Mouse (Mus musculus) hindbrain, embryonic 11.5 days (tissue): ENCODE data around the gene B230219D22Rik. TPM values are rescaled to one million over a fixed set of nuclear protein-coding genes. Genes with fewer than 3 reads are reported as not detected.

ENCODE experiments used
- ATAC-seq: fragments of 200-750 bp; cut with Nextera tagmentation; 2 replicates; pipeline ENCODE4 v1.8.0; 2017; ENCODE audit warnings: mild to moderate bottlenecking, moderate TSS enrichment, moderate library complexity; ENCODE audit not compliant: low FRiP score
- DNase-seq: peaks from one replicate; pipeline ENCODE4 v3.0.0-alpha.2; 2015; ENCODE audit warnings: low spot score
- H3K27ac ChIP-seq: fragments of 300-500 bp; sonication (generic); 2 replicates; pipeline ENCODE4 v1.5.1; 2014; ENCODE audit warnings: mild to moderate bottlenecking, low read depth, low read length
- H3K27me3 ChIP-seq: fragments of 300-500 bp; sonication (generic); 2 replicates; pipeline ENCODE4 v1.6.1; 2014; ENCODE audit warnings: mild to moderate bottlenecking, low read length, moderate library complexity, mixed read lengths; ENCODE audit not compliant: control insufficient read depth, insufficient read depth
- H3K36me3 ChIP-seq: fragments of 300-500 bp; sonication (generic); 2 replicates; pipeline ENCODE4 v1.6.1; 2014; ENCODE audit warnings: mild to moderate bottlenecking, low read length, moderate library complexity, mixed read lengths; ENCODE audit not compliant: control insufficient read depth, insufficient read depth
- H3K4me1 ChIP-seq: fragments of 300-500 bp; sonication (generic); replicated peaks from 2 replicates; pipeline ENCODE4 v1.6.1; 2014; ENCODE audit warnings: low read length, mixed read lengths; ENCODE audit not compliant: control insufficient read depth, insufficient read depth
- H3K4me2 ChIP-seq: fragments of 300-500 bp; sonication (generic); replicated peaks from 2 replicates; pipeline ENCODE4 v1.6.1; 2014; ENCODE audit warnings: mild to moderate bottlenecking, low read depth, low read length
- H3K4me3 ChIP-seq: fragments of 300-500 bp; sonication (generic); 2 replicates; pipeline ENCODE4 v1.5.1; 2014; ENCODE audit warnings: low read depth, low read length
- H3K9ac ChIP-seq: fragments of 300-500 bp; sonication (generic); 2 replicates; pipeline ENCODE4 v1.6.1; 2014; ENCODE audit warnings: low read depth, low read length
- H3K9me3 ChIP-seq: fragments of 300-500 bp; sonication (generic); 2 replicates; pipeline ENCODE4 v1.6.1; 2016; ENCODE audit warnings: low read length; ENCODE audit not compliant: control insufficient read depth
- WGBS: fragments of 180-500 bp; shearing (Covaris S2); extraction: QIAGEN DNeasy Blood & Tissue Kit; methylation state at CpG from one replicate; pipeline ENCODE4 v1.1.7; 2014; 5-methylcytosine and 5-hydroxymethylcytosine counted together
- polyA plus RNA-seq: library from polyadenylated mRNA; unstranded; fragments of >200 nt; fragmentation: Nextera tagmentation; extraction: Ambion mirVana; gene quantifications from 2 replicates; pipeline ENCODE4 v1.2.1, GENCODE M21; 2014

Gene B230219D22Rik
- 69.5 and 74.3 TPM in 2 replicates for polyA plus RNA-seq

DNA sequence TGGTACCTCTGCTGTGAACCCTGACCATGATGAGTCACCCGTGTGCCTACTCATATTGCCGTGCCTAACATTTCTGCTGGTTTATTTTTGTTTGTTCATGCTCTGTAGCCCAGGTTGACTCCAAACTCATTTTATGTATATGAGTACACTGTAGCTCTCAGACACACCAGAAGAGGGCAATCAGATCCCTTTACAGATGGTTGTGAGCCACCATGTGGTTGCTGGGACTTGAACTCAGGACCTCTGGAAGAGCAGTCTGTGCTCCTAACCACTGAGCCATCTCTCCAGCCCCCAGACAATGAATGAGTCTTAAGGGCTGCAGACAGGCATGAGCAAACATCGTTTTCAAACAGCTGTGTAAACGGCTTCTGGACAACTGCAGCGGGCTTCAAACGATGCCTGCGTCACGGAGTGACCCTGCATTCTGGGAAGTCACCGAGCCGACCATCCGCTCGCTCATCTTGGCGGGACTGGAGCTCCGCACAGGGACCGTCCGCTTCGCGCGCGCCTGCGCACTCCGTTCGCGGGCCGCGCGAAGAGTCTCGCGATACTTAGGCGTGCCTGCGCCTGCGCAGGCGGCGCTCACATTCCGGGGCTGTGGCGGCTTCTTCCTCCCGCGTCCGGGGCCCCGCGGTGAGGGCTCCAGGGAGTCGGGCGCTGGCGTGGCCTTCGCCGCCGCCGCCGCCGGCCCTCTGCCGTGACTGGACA, at the start of gene B230219D22Rik:
TSS of gene B230219D22Rik (plus strand) at position 590 of the 708 bp plus-strand sequence.
- Histone ChIP-seq H3K27me3 (no peaks in the 10 kb centered on the region), H3K36me3 (no peaks in the 10 kb centered on the region), H3K27ac (peak within 1 kb of the TSS; percentile 97), H3K4me2 (peak within 1 kb of the TSS; percentile 71), H3K4me1 (peaks cover 3% of the 10 kb centered on the region), H3K9me3 (no peaks in the 10 kb centered on the region), H3K4me3 (peak within 1 kb of the TSS; percentile 82), H3K9ac (peak within 1 kb of the TSS; percentile 95)
- ATAC-seq (peak; percentile 95), DNase-seq (peak; percentile 97)
- 3% methylated on average over 49 of the region's 51 CpGs for WGBS

- no peak overlapping the region for H3K4me3 ChIP-seq
- no peak overlapping the region for H3K27ac ChIP-seq
- no peaks in the 10 kb centered on the region for H3K4me1 ChIP-seq
- WGBS, result 87% methylated on average over 2 of the region's 2 CpGs
- no peak overlapping the region for H3K9ac ChIP-seq
- ATAC-seq (no peak), DNase-seq (peak; percentile 56)
- no peaks in the 10 kb centered on the region for H3K9me3 ChIP-seq
- peaks cover 15% of the 10 kb centered on the region for H3K36me3 ChIP-seq
- no peaks in the 10 kb centered on the region for H3K27me3 ChIP-seq
- H3K4me2 ChIP-seq, result no peak overlapping the region
Observed at GRCm38 (mm10) chr13:55644525-55644924, 48.4 kb upstream of the B230219D22Rik start.

GRCm38 (mm10) chr13:55650098-55650497, 42.8 kb upstream of the B230219D22Rik start:
- H3K4me2 ChIP-seq, result no peak overlapping the region
- DNase-seq (no peak), ATAC-seq (no peak)
- no peak overlapping the region for H3K4me3 ChIP-seq
- no peak overlapping the region for H3K9ac ChIP-seq
- H3K27me3 ChIP-seq, result no peaks in the 10 kb centered on the region
- H3K36me3 ChIP-seq, result peaks cover 29% of the 10 kb centered on the region
- 92% methylated on average over 12 of the region's 12 CpGs for WGBS
- no peaks in the 10 kb centered on the region for H3K9me3 ChIP-seq
- H3K4me1 ChIP-seq, result no peaks in the 10 kb centered on the region
- H3K27ac ChIP-seq, result no peak overlapping the region

GRCm38 (mm10) chr13:55650980-55651379, 41.9 kb upstream of the B230219D22Rik start:
- no peak overlapping the region for H3K9ac ChIP-seq
- no peaks in the 10 kb centered on the region for H3K4me1 ChIP-seq
- no peak overlapping the region for H3K27ac ChIP-seq
- H3K4me2 ChIP-seq, result no peak overlapping the region
- H3K36me3 ChIP-seq, result peaks cover 24% of the 10 kb centered on the region
- ATAC-seq (no peak), DNase-seq (no peak)
- H3K4me3 ChIP-seq, result no peak overlapping the region
- H3K27me3 ChIP-seq, result no peaks in the 10 kb centered on the region
- 96% methylated on average over 6 of the region's 6 CpGs for WGBS
- no peaks in the 10 kb centered on the region for H3K9me3 ChIP-seq

GRCm38 (mm10) chr13:55668550-55668949, 24.4 kb upstream of the B230219D22Rik start:
- WGBS, result 84% methylated on average over 6 of the region's 6 CpGs
- peak; percentile 65 for DNase-seq
- no peaks in the 10 kb centered on the region for H3K4me1 ChIP-seq
- no peak overlapping the region for H3K4me3 ChIP-seq
- H3K9ac ChIP-seq, result no peak overlapping the region
- H3K27ac ChIP-seq, result no peak overlapping the region
- no peak for ATAC-seq
- H3K4me2 ChIP-seq, result no peak overlapping the region
- H3K9me3 ChIP-seq, result no peaks in the 10 kb centered on the region
- peaks cover 21% of the 10 kb centered on the region for H3K36me3 ChIP-seq
- no peaks in the 10 kb centered on the region for H3K27me3 ChIP-seq

- ATAC-seq, result no peak
- no peak for DNase-seq
- no peaks in the 10 kb centered on the region for H3K27me3 ChIP-seq
- WGBS, result 94% methylated on average over 6 of the region's 6 CpGs
- no peak overlapping the region for H3K4me3 ChIP-seq
- H3K9me3 ChIP-seq, result no peaks in the 10 kb centered on the region
- no peak overlapping the region for H3K9ac ChIP-seq
- no peak overlapping the region for H3K27ac ChIP-seq
- H3K36me3 ChIP-seq, result peaks cover 26% of the 10 kb centered on the region
- no peak overlapping the region for H3K4me2 ChIP-seq
- H3K4me1 ChIP-seq, result no peaks in the 10 kb centered on the region
Observed at GRCm38 (mm10) chr13:55672711-55673110, 20.2 kb upstream of the B230219D22Rik start.

DNA sequence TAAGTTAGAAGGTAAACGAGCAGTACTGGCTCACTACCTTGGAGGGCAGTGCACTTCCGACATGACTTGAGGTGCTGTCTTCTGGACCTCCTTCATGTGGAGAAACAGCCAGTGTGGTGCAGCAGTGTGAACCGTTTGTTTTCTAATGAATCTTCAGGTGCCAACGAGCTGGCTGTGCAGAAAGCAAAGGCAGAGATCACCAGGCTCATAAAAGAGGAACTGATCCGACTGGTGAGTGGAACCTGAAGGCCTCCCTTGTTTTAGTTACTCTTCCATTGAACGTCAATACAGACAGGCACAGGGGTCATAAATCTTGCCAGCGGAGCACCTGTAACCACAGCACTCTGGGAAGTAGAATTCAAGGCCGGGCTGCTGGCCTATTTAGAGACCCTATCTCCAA, 15.6 kb upstream of the B230219D22Rik start:
- Histone ChIP-seq H3K27me3 (no peaks in the 10 kb centered on the region), H3K36me3 (peaks cover 16% of the 10 kb centered on the region; the same call in 1 of the 2 replicates), H3K4me2 (no peak overlapping the region)

DNA sequence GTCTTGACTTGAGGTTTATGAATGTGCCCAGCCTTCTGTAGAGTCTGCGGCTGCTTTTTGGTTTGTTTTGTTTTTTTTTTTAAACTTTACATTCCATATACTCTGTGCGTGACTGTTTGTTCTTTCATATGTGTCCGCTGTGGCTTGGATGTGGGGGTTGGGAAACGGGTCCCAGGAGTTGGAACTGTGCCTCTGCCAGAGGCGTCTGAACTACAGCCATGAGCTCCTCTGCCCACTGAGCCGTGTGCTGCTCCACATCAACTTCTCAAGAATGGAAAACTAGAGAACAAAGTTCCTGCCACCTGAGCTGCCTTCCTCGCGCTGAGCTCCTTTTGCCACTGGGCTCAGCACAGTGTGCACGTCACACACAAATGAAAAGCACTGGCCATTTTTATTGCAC, 10.7 kb upstream of the B230219D22Rik start:
- Histone ChIP-seq H3K4me3 (no peak overlapping the region), H3K4me2 (no peak overlapping the region), H3K27me3 (no peaks in the 10 kb centered on the region), H3K9ac (no peak overlapping the region), H3K4me1 (no peaks in the 10 kb centered on the region), H3K9me3 (no peaks in the 10 kb centered on the region), H3K36me3 (peaks cover 7% of the 10 kb centered on the region; the same call in 1 of the 2 replicates), H3K27ac (no peak overlapping the region)
- no peak for DNase-seq
- 88% methylated on average over 9 of the region's 9 CpGs for WGBS
- ATAC-seq, result no peak

More for the DNA sequence above, 15.6 kb upstream of the B230219D22Rik start:
- H3K4me3 ChIP-seq, result no peak overlapping the region
- WGBS, result 95% methylated on average over 8 of the region's 8 CpGs
- H3K9me3 ChIP-seq, result no peaks in the 10 kb centered on the region
- H3K27ac ChIP-seq, result no peak overlapping the region
- DNase-seq (no peak), ATAC-seq (no peak)
- no peaks in the 10 kb centered on the region for H3K4me1 ChIP-seq
- H3K9ac ChIP-seq, result no peak overlapping the region

GRCm38 (mm10) chr13:55683581-55683980, 9.3 kb upstream of the B230219D22Rik start:
- DNase-seq (no peak), ATAC-seq (no peak)
- H3K36me3 ChIP-seq, result peaks cover 4% of the 10 kb centered on the region; the same call in 1 of the 2 replicates
- H3K9ac ChIP-seq, result no peak overlapping the region
- no peak overlapping the region for H3K4me2 ChIP-seq
- 92% methylated on average over 3 of the region's 3 CpGs for WGBS
- H3K27me3 ChIP-seq, result no peaks in the 10 kb centered on the region
- no peak overlapping the region for H3K4me3 ChIP-seq
- H3K4me1 ChIP-seq, result peaks cover 3% of the 10 kb centered on the region
- H3K9me3 ChIP-seq, result no peaks in the 10 kb centered on the region
- no peak overlapping the region for H3K27ac ChIP-seq
